Mouse (Mus musculus) v-Abl transformed pro-B cells (cell line): ENCODE data around the gene Txlna.

Source experiments
- in situ Hi-C, 2 experiments: fragments of 400-800 bp; cut with MboI; formaldehyde crosslinking; loops; one replicate each; pipeline ENCODE4 v1.15.1; 2025; ENCODE audit not compliant: unreplicated experiment in 2 of 2

Txlna gene

GRCm38 (mm10) chr4:129640638-129641467 lies at the start of gene Txlna:
TSS of gene Txlna (minus strand) at chr4:129641065.
- in situ Hi-C loops, result no loop called here

GRCm38 (mm10) chr4:129684531-129684930 lies 43.7 kb upstream of the Txlna start:
- in situ Hi-C loops, result no loop called here

GRCm38 (mm10) chr4:129683901-129684493 lies 43.1 kb upstream of the Txlna start:
- in situ Hi-C loops, result no loop called here

- in situ Hi-C loops, result no loop called here
Observed at GRCm38 (mm10) chr4:129681837-129682236, 41.0 kb upstream of the Txlna start.

- in situ Hi-C loops, result loop anchor here in 1 of 2 experiments (10.0 kb wide), 1 partner anchor 412 kb away; no protein-coding TSS in a partner anchor
Observed at GRCm38 (mm10) chr4:129672878-129673449, 32.1 kb upstream of the Txlna start.

- in situ Hi-C loops, result loop anchor here in 1 of 2 experiments (10.0 kb wide), 1 partner anchor 413 kb away; no protein-coding TSS in a partner anchor
Observed at GRCm38 (mm10) chr4:129672083-129672877, 31.4 kb upstream of the Txlna start, which contains the start of gene Kpna6. TSS of gene Kpna6 (minus strand) at chr4:129672767.

GRCm38 (mm10) chr4:129671491-129672082 lies 30.7 kb upstream of the Txlna start:
- in situ Hi-C loops, result loop anchor here in 1 of 2 experiments (10.0 kb wide), 1 partner anchor 413 kb away; no protein-coding TSS in a partner anchor

- in situ Hi-C loops, result no loop called here
Observed at GRCm38 (mm10) chr4:129662255-129662813, 21.5 kb upstream of the Txlna start.

GRCm38 (mm10) chr4:129661584-129661983 lies 20.7 kb upstream of the Txlna start:
- in situ Hi-C loops, result no loop called here

- in situ Hi-C loops, result no loop called here
Observed at GRCm38 (mm10) chr4:129654770-129655169, 13.9 kb upstream of the Txlna start.

- in situ Hi-C loops, result no loop called here
Observed at GRCm38 (mm10) chr4:129650359-129650758, 9.5 kb upstream of the Txlna start.

- in situ Hi-C loops, result no loop called here
Observed at GRCm38 (mm10) chr4:129648656-129649055, 7.8 kb upstream of the Txlna start.

- in situ Hi-C loops, result no loop called here
Observed at GRCm38 (mm10) chr4:129645204-129645603, 4.3 kb upstream of the Txlna start.

GRCm38 (mm10) chr4:129641756-129642155 lies 891 bp upstream of the Txlna start:
- in situ Hi-C loops, result no loop called here

- in situ Hi-C loops, result no loop called here
Observed at GRCm38 (mm10) chr4:129640101-129640637, 696 bp downstream of the Txlna start.

- in situ Hi-C loops, result no loop called here
Observed at GRCm38 (mm10) chr4:129639221-129639620, 1.6 kb downstream of the Txlna start.

- in situ Hi-C loops, result no loop called here
Observed at GRCm38 (mm10) chr4:129633852-129634251, 7.0 kb downstream of the Txlna start.

GRCm38 (mm10) chr4:129631867-129632266 lies 9.0 kb downstream of the Txlna start:
- in situ Hi-C loops, result no loop called here

GRCm38 (mm10) chr4:129630944-129631343 lies 9.9 kb downstream of the Txlna start:
- in situ Hi-C loops, result no loop called here

- in situ Hi-C loops, result no loop called here
Observed at GRCm38 (mm10) chr4:129626035-129626434, 14.8 kb downstream of the Txlna start.
